Mouse (Mus musculus): ENCODE measurements around the gene Leng9. TPM values are rescaled to one million over a fixed set of nuclear protein-coding genes. Genes with fewer than 3 reads are reported as not detected.

The Leng9 gene
- total and polyA plus RNA-seq, 2 experiments from 2014 or later: 4.8 to 5.1 TPM

- no peak for TF ChIP-seq CTCF (IDR thresholded peaks at IDR 0.05; ENCODE audit: low read depth)
- ATAC-seq (peak; percentile 47; the same call in 1 of the 2 replicates), DNase-seq (no peak)
- Histone ChIP-seq H3K4me3 (ENCODE audit: low read depth, low read length) (no peak overlapping the region), H3K4me2 (ENCODE audit: low read depth) (no peak overlapping the region), H3K36me3 (ENCODE audit: insufficient read depth) (no peaks in the 10 kb centered on the region), H3K9ac (no peak overlapping the region), H3K4me1 (ENCODE audit: insufficient read depth) (no peaks in the 10 kb centered on the region), H3K27me3 (ENCODE audit: insufficient read depth, low read length) (no peaks in the 10 kb centered on the region), H3K27ac (ENCODE audit: low read depth, low read length) (no peak overlapping the region), H3K9me3 (ENCODE audit: low read length) (no peaks in the 10 kb centered on the region)
- WGBS: 18% methylated on average over 3 of the region's 3 CpGs
These were observed 38.4 kb downstream of the Leng9 start for GRCm38 (mm10) chr7:4111766-4112165.

GRCm38 (mm10) chr7:4103411-4103810 is 46.8 kb downstream of the Leng9 start:
- Histone ChIP-seq H3K4me2 (ENCODE audit: low read depth) (no peak overlapping the region), H3K4me1 (ENCODE audit: insufficient read depth) (no peaks in the 10 kb centered on the region), H3K9me3 (ENCODE audit: low read length) (no peaks in the 10 kb centered on the region), H3K27ac (ENCODE audit: low read depth, low read length) (no peak overlapping the region), H3K36me3 (ENCODE audit: insufficient read depth) (no peaks in the 10 kb centered on the region), H3K4me3 (ENCODE audit: low read depth, low read length) (no peak overlapping the region), H3K9ac (no peak overlapping the region), H3K27me3 (ENCODE audit: insufficient read depth, low read length) (no peaks in the 10 kb centered on the region)
- DNase-seq (peak; percentile 70), ATAC-seq (no peak)
- peak; percentile 84 for TF ChIP-seq CTCF (IDR thresholded peaks at IDR 0.05; ENCODE audit: low read depth)
- WGBS: 14% methylated on average over 4 of the region's 4 CpGs

DNA sequence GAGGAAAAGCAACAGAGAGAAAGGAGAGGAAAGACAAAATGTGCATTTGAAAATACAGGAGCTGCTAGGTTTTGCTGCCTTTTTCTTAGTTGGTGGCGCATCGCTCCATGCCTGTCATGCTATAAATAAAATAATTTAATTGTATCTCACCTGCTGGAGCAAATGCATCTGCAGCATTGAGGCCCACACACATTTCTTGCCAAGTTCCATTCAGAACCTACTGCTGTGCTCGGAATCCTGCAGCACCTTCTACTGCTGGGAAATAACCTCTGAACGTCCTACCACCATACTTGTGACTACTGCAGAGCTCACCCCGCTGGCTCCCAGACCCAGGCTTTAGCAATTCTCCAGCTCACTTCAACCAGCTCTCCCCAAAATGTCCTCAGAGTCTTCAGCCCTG is 49.0 kb downstream of the Leng9 start:
- H3K36me3 ChIP-seq (ENCODE audit: insufficient read depth): no peaks in the 10 kb centered on the region
- no peak for TF ChIP-seq CTCF (IDR thresholded peaks at IDR 0.05; ENCODE audit: low read depth)
- no peak overlapping the region for H3K4me2 ChIP-seq (ENCODE audit: low read depth)
- ATAC-seq: no peak
- H3K27me3 ChIP-seq (ENCODE audit: insufficient read depth, low read length): no peaks in the 10 kb centered on the region
- H3K9me3 ChIP-seq (ENCODE audit: low read length): no peaks in the 10 kb centered on the region
- no peak overlapping the region for H3K27ac ChIP-seq (ENCODE audit: low read depth, low read length)
- WGBS: 86% methylated on average over 5 of the region's 5 CpGs
- H3K4me1 ChIP-seq (ENCODE audit: insufficient read depth): no peaks in the 10 kb centered on the region
- H3K4me3 ChIP-seq (ENCODE audit: low read depth, low read length): no peak overlapping the region
- H3K9ac ChIP-seq: no peak overlapping the region
- no peak for DNase-seq

DNA sequence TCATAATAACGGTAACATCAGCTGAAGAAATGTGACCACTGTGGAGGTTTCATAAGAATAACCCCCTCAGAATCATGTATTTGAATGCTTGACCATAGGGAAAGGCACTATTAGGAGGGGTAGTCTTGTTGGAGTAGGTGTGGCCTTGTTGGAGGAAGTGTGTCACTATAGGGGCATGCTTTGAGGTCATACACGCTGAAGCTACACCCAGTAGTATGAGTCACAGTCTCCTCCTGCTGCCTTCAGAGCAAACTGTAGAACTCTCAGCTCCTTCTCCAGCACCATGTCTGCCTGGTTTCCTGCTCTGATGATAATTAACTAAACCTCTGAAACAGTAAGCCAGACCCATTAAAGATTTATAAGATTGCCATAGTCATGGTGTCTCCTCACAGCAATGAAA is 51.3 kb downstream of the Leng9 start:
- 83% methylated on average over 2 of the region's 2 CpGs for WGBS
- Histone ChIP-seq H3K27ac (ENCODE audit: low read depth, low read length) (no peak overlapping the region), H3K27me3 (ENCODE audit: insufficient read depth, low read length) (no peaks in the 10 kb centered on the region), H3K9ac (no peak overlapping the region), H3K4me1 (ENCODE audit: insufficient read depth) (no peaks in the 10 kb centered on the region), H3K4me3 (ENCODE audit: low read depth, low read length) (no peak overlapping the region), H3K4me2 (ENCODE audit: low read depth) (no peak overlapping the region), H3K36me3 (ENCODE audit: insufficient read depth) (no peaks in the 10 kb centered on the region), H3K9me3 (ENCODE audit: low read length) (no peaks in the 10 kb centered on the region)
- no peak for DNase-seq
- TF ChIP-seq CTCF (IDR thresholded peaks at IDR 0.05; ENCODE audit: low read depth): no peak
- no peak for ATAC-seq

- no peak overlapping the region for H3K27ac ChIP-seq (ENCODE audit: low read depth, low read length)
- H3K9me3 ChIP-seq (ENCODE audit: low read length): no peaks in the 10 kb centered on the region
- H3K4me3 ChIP-seq (ENCODE audit: low read depth, low read length): no peak overlapping the region
- H3K9ac ChIP-seq: no peak overlapping the region
- no peaks in the 10 kb centered on the region for H3K36me3 ChIP-seq (ENCODE audit: insufficient read depth)
- no peak for TF ChIP-seq CTCF (IDR thresholded peaks at IDR 0.05; ENCODE audit: low read depth)
- WGBS: 82% methylated on average over 2 of the region's 2 CpGs
- ATAC-seq (no peak), DNase-seq (no peak)
- H3K27me3 ChIP-seq (ENCODE audit: insufficient read depth, low read length): no peaks in the 10 kb centered on the region
- no peak overlapping the region for H3K4me2 ChIP-seq (ENCODE audit: low read depth)
- no peaks in the 10 kb centered on the region for H3K4me1 ChIP-seq (ENCODE audit: insufficient read depth)
These were observed 51.9 kb downstream of the Leng9 start for GRCm38 (mm10) chr7:4098301-4098700.

Other genes starting within 250 kb of the Leng9 start
- 0.43 TPM in 1 of 2 replicates, not detected in the other for gene Lilra6, start 234.9 kb downstream of the Leng9 start, total RNA-seq (2014; rRNA removed)
- not detected in 2 replicates for gene Lilra6, start 234.9 kb downstream of the Leng9 start, polyA plus RNA-seq (2015; fragmentation: Nextera tagmentation; extraction: Ambion mirVana)
- 2.0 and 3.2 TPM in 2 replicates for gene Lair1, start 87.2 kb downstream of the Leng9 start, total RNA-seq (2014; rRNA removed)
- 1.3 and 2.2 TPM in 2 replicates for gene Lair1, start 87.2 kb downstream of the Leng9 start, polyA plus RNA-seq (2015; fragmentation: Nextera tagmentation; extraction: Ambion mirVana)
- 180 and 204 TPM in 2 replicates for gene Ttyh1, start 31.0 kb downstream of the Leng9 start, total RNA-seq (2014; rRNA removed)
- gene Ttyh1, start 31.0 kb downstream of the Leng9 start, polyA plus RNA-seq (2015; fragmentation: Nextera tagmentation; extraction: Ambion mirVana): 90.0 and 160 TPM in 2 replicates
- 124 and 174 TPM in 2 replicates for gene Leng8, start 13.3 kb downstream of the Leng9 start, total RNA-seq (2014; rRNA removed)
- gene Leng8, start 13.3 kb downstream of the Leng9 start, polyA plus RNA-seq (2015; fragmentation: Nextera tagmentation; extraction: Ambion mirVana): 20.5 and 35.8 TPM in 2 replicates
- 3.5 and 4.0 TPM in 2 replicates for gene Cdc42ep5, start 14.5 kb upstream of the Leng9 start, total RNA-seq (2014; rRNA removed)
- 6.7 and 6.9 TPM in 2 replicates for gene Cdc42ep5, start 14.5 kb upstream of the Leng9 start, polyA plus RNA-seq (2015; fragmentation: Nextera tagmentation; extraction: Ambion mirVana)
- gene Lilra5, start 87.4 kb upstream of the Leng9 start, total RNA-seq (2014; rRNA removed): 0.15 and 0.24 TPM in 2 replicates
- gene Lilra5, start 87.4 kb upstream of the Leng9 start, polyA plus RNA-seq (2015; fragmentation: Nextera tagmentation; extraction: Ambion mirVana): 0.15 TPM in 1 of 2 replicates, not detected in the other
- gene Ncr1, start 187.3 kb upstream of the Leng9 start, total RNA-seq (2014; rRNA removed): not detected in 2 replicates
- gene Ncr1, start 187.3 kb upstream of the Leng9 start, polyA plus RNA-seq (2015; fragmentation: Nextera tagmentation; extraction: Ambion mirVana): not detected in 2 replicates
- gene Gp6, start 247.4 kb upstream of the Leng9 start, total RNA-seq (2014; rRNA removed): not detected in 2 replicates
- not detected in 2 replicates for gene Gp6, start 247.4 kb upstream of the Leng9 start, polyA plus RNA-seq (2015; fragmentation: Nextera tagmentation; extraction: Ambion mirVana)

Measured in forebrain, postnatal 0 days (tissue).